Mouse (Mus musculus): ENCODE results near the gene Cdc42bpb. TPM values are rescaled to one million over a fixed set of nuclear protein-coding genes. Genes with fewer than 3 reads are reported as not detected.

Gene Cdc42bpb
- total RNA-seq, 2 experiments from 2014 or later = 138 to 141 TPM

DNA sequence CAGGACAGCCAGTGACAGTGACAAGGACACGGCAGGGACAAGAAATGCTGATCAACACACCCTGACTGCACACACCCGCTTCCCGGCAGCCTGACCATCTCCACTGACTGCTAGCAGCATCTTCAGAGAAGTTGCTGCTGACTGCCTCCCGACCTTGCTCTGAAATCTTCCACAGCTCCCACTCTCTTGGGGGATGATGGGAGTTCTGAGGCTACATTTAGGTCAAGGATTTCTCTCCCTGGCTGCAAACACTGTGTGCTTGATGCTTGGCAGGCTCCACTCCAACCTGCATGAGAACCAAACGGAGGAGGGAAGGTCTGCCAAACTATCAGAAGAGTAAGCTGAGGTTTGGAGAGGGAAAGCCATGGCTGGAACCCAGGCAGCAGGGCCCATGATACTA lies 19.5 kb upstream of the Cdc42bpb start:
- DNase-seq (ENCODE audit: low spot score in 2 of 2) = no peak
- intact Hi-C loops (cut with DNase I) = no loop called here

DNA sequence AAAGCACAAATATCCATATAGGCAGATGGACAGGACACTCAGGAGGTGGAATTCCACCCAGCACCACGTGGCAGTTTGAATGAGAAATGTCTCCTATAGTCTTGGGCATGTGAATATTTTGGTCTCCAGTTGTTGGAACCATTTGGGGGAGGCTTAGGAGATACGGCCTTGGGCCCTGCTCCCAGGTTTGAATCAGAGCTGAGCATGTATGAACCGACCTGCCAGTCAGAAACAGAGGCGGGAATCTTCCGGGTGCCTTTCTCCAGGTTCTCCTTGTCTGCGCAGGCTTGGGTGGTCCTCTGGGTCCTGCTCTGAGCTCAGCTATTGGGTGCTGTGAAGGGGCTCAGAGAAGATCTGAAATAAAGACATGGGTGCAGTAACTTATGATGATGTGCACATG lies 16.5 kb upstream of the Cdc42bpb start:
- no peak for DNase-seq (ENCODE audit: low spot score in 2 of 2)
- intact Hi-C loops (cut with DNase I) = no loop called here

DNA sequence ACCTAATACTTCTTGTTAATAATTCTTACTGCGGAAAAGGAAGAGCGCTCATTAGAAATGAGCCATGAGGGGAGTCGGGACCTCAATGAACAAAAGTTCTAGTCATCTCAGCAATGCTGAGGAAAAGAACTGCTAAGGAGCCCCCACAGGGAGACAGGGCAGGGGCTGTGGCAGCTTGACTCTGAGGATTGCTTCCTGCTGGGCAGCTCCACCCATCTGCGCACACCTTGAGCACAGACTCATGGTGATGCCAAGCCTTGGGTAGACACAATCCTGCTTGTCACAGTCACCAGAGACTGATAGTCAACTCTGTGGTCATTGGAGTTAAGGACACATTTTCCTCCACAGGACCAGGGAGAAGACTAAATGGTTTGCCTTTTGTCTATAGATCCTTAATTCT lies 9.6 kb upstream of the Cdc42bpb start:
- DNase-seq (ENCODE audit: low spot score in 2 of 2) = no peak
- intact Hi-C loops (cut with DNase I) = no loop called here

DNA sequence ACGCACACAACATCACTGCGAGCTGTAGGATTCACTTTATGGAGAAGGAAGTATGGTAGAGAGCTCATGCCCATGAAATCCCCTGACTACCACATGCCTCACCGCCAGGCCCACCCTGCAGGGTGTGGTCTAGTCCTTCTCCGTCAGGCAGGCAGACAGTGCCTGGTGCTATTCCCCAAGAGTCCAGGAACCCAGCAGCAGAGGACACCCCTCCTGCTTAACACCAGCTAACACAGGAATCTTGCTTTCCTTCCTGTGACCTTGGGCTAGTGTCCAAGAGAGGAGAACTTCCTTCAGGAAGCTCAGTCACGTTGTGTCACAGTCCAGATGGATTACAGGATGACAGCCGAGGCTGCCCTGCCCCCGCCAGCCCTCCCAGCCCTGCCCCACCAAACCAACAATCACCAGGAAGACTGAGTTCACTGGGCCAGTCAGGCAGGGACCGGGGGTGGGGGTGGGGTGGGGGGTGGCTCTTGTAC lies 9.2 kb upstream of the Cdc42bpb start:
- intact Hi-C loops (cut with DNase I) = no loop called here
- peak in 1 of 2 experiments; percentile 50 for DNase-seq (ENCODE audit: low spot score in 2 of 2)

GRCm38 (mm10) chr12:111385883-111386641 lies 8.5 kb upstream of the Cdc42bpb start:
- intact Hi-C loops (cut with DNase I) = no loop called here
- no peak for DNase-seq (ENCODE audit: low spot score in 2 of 2)

DNA sequence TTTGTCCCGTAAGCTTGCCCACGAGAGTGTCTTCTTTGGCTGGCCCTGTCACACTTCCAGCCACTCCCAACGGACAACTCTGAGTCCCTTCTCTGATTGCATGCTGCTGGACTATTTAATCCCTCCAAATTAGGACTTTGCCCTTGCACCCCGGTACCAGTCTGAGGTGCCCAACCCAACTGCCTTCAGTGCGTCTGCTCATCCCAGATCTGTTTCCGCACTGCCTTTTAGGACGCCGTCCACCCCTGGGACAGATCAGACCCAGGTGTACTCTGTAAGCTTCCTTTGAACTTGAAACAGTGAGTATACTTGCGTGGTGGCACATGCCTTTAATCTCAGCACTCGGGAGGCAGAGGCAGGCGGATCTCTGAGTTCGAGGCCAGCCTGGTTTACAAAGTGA lies 1.3 kb upstream of the Cdc42bpb start:
- intact Hi-C loops (cut with DNase I) = loop anchor here (5.0 kb wide), 1 partner anchor 47 kb away; no protein-coding TSS in a partner anchor
- DNase-seq (ENCODE audit: low spot score in 2 of 2) = no peak

- DNase-seq (ENCODE audit: low spot score in 2 of 2) = peak in 1 of 2 experiments; percentile 46
- intact Hi-C loops (cut with DNase I) = loop anchor here (5.0 kb wide), 1 partner anchor 46 kb away; no protein-coding TSS in a partner anchor
Observed at GRCm38 (mm10) chr12:111377986-111378490, 520 bp upstream of the Cdc42bpb start.

DNA sequence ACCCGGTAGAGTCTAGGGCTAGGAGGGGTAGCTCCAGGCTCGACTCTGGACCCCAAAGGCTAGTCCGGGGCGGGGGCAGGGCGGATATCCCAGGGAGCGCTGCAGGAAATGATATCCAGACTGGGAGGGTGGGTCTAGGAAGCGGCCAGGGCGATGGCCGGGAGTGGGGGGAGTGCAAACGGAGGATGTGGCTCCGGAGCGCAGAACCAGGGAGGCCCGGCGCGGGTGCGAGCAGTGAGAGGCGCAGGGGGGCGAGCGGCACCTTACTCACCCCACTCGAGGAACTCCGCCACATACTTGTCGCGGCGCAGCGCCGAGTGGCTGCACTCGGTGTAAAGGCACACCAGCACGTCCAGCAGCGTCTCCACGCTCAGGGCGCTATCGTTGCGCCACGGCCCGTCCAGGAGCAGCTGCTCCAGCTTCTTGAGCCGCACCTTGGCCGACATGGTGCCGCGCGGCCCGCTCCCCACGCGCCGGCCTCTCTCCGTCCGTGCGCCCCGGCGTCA lies 639 bp downstream of the Cdc42bpb start:
- intact Hi-C loops (cut with DNase I) = loop anchor here (5.0 kb wide), 1 partner anchor 45 kb away; no protein-coding TSS in a partner anchor
- DNase-seq (ENCODE audit: low spot score in 2 of 2) = peak in 1 of 2 experiments; percentile 38

DNA sequence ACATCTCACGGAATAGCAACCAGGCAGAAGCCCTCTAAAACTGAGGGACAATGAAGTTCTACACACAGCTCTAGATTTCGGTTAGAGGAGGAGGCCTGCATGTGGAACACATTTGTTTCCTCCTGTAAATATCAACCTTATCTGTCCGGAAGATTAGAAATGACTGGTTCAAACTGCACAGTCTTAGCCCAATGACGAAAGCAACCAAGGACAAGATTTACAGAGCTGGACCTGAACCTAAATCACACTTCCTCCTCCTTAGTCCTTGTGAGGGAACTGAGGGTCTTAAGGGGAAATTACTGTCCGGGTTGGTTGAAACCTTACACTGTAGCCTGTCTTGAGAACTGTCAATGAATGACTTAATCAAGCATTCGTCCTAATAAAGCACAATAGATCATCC lies 1.5 kb downstream of the Cdc42bpb start:
- intact Hi-C loops (cut with DNase I) = loop anchor here (5.0 kb wide), 1 partner anchor 44 kb away; no protein-coding TSS in a partner anchor
- DNase-seq (ENCODE audit: low spot score in 2 of 2) = no peak

DNA sequence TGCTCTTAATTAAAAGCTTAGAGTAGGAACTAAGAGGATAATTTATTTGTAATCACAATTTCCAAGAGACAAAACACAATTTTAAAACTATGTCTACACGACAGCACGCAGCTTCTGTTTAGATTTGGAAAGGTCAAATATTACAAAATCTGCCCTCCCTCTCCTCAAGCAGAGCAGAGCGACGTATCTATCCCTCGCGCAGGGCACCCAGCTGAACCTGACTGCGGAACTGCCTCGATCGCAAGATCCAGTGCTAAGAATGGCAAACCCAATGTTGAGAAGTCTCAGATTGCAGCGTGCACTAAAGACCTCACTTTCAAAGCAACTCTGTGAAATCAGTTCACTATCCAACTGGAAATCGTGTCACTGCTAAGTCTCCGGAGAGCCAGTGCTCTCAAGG lies 2.0 kb downstream of the Cdc42bpb start:
- intact Hi-C loops (cut with DNase I) = loop anchor here (5.0 kb wide), 1 partner anchor 43 kb away; no protein-coding TSS in a partner anchor
- DNase-seq (ENCODE audit: low spot score in 2 of 2) = no peak

DNA sequence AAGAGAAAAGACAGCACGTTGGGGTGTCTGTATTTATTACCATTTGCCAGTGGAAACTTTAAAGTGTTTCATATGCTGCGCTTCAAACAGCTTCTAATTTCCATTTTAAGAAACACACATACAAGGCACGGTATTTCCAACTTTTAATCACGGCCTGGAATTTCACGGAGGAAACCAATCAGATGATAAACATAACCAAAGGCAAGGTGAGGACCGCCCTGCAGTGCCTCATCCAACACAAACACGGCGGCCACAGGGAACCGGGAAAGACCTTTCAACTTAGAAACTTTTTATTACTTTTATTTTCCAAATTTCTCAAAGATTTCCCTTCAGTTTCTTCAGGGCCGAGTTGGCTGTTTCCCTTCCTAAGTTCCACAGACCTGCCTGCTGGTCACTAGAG lies 2.8 kb downstream of the Cdc42bpb start:
- no peak for DNase-seq (ENCODE audit: low spot score in 2 of 2)
- intact Hi-C loops (cut with DNase I) = loop anchor here (5.0 kb wide), 1 partner anchor 42 kb away; no protein-coding TSS in a partner anchor

GRCm38 (mm10) chr12:111373411-111373810 lies 4.1 kb downstream of the Cdc42bpb start:
- DNase-seq (ENCODE audit: low spot score in 2 of 2) = no peak
- intact Hi-C loops (cut with DNase I) = no loop called here

DNA sequence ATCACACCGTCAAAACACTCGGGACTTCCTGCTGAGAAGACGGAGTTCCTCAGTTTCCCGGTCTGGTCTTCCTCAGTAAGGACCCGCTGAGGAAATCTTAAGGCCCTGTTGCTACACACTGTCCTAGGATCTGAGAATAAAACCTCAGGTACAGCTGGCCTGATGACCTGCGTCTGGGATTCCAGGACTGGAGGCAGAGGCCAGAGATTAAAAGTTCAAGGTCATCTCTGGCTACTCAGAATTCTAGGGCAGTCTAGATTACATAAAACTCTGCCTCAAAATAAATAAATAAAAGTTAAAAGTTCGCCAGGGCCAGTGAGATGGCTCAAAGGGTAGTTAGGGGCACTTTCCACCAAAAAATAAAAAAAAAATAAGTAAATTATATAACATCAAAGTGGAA lies 5.6 kb downstream of the Cdc42bpb start:
- DNase-seq (ENCODE audit: low spot score in 2 of 2) = no peak
- intact Hi-C loops (cut with DNase I) = no loop called here

DNA sequence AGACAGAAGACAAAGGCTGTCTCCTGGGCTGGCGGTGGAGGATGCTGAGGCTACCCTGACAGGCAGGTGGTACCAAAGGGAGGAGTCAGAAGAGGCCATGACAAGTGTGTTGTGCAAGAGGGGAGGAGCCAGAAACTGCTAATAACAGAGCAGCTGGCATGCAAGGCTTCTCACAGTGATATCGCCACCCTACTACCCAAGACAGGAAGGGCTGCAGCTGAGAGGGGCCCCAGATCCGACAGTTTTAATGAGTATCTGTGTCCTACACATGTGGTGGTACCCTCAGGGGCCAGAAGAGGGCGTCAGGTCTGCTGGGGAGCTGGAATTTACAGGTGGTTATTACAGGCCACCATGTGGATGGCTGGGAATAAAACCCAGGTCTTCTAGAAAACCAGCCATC lies 7.3 kb downstream of the Cdc42bpb start:
- intact Hi-C loops (cut with DNase I) = no loop called here

DNA sequence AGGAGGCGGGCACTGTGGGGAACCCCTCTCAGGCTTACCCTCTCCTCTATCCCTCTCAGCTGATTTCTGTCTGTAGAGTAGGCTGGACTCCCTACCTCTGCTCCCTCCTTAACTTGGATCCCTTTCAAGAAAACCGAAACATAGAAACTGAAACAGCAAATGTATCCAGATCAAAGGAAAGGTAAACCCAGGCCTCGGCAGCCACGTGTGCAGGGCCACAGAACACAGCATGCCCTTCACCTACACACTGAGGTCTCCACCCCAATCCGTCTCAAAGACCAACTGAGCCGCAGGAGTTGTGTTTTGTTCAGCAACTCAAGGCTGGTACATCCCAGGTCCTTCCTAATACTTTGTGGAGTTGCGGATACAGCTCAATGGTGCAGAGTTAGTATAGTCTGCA lies 10.5 kb downstream of the Cdc42bpb start:
- DNase-seq (ENCODE audit: low spot score in 2 of 2) = no peak
- intact Hi-C loops (cut with DNase I) = no loop called here

More for the DNA sequence above, 7.3 kb downstream of the Cdc42bpb start:
- DNase-seq (ENCODE audit: low spot score in 2 of 2) = no peak

DNA sequence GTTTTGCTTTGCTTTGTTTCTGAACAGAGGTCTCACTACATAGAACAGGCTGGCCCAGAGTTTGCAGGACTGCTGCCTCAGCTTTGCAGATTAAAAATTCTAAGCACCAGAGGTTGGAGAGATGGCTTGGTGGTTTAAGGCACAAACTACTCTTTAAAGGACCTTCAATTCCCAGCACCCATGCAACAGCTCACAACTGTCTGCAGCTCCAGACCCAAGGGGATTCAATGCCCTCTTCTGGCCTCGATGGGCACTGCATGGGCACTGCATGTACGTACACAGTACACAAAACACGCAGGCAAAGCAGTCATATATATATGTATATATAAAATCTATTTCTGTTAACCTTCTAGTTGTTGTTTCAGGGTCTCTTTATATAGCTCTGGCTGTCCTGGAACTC lies 13.3 kb downstream of the Cdc42bpb start:
- intact Hi-C loops (cut with DNase I) = no loop called here
- no peak for DNase-seq (ENCODE audit: low spot score in 2 of 2)

- intact Hi-C loops (cut with DNase I) = no loop called here
- no peak for DNase-seq (ENCODE audit: low spot score in 2 of 2)
Observed at GRCm38 (mm10) chr12:111361319-111362098, 16.0 kb downstream of the Cdc42bpb start.

DNA sequence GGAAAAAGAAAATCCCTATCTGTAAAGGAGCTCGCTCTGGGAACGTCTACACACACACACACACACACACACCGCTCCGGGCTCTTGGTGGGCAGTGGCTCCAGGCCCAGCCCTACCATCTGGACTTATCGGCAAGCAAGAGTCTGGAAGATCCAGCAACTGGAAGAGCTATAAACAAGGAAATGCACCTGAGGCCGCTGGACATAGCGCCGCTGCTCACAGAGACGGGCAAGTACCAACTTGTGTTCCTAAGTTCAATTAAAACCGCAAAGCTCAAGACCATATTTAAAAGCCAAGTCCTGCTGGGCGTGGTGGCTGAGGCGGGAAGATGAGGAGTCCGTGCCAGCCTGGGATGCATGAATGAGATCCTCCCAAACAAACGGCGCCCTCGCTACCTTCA lies 16.8 kb downstream of the Cdc42bpb start:
- DNase-seq (ENCODE audit: low spot score in 2 of 2) = no peak
- intact Hi-C loops (cut with DNase I) = no loop called here

DNA sequence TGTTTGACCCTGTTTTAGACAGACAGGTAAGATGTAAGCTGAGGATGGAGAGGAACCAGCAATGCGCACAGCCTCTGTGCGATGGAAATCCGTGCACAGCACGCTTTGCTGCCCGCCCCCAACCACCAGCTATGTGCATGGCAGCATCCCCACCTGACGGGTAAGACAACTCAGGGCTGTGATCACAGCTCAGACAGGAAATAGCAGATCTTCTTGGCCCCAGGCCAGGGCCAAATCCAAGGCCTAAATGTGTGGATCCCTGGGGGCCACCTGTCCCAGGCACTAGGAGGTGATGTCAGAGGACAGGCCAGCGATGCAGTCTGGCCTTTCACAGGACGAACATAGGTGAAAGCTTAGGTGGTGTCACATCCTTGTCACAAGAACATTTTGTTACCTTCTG lies 21.3 kb downstream of the Cdc42bpb start:
- peak in 1 of 2 experiments; percentile 45 for DNase-seq (ENCODE audit: low spot score in 2 of 2)
- intact Hi-C loops (cut with DNase I) = no loop called here

- no peak for DNase-seq (ENCODE audit: low spot score in 2 of 2)
- intact Hi-C loops (cut with DNase I) = no loop called here
Observed at GRCm38 (mm10) chr12:111354142-111354541, 23.4 kb downstream of the Cdc42bpb start.

Data from left cerebral cortex, postnatal 14 days (tissue).